In genomic region chr5:23531541-23532096, GRCm38 (mm10) we compare ENCODE assay signal across 23 mouse cellular contexts.
A peak's percentile ranks its signal among the peaks of the same experiment; 100 is the strongest.
DNase-seq lines count a peak whose midpoint lies in the region; TF ChIP-seq lines count a peak whose summit lies in the region.
"Had no signal": no experiment of that assay in that cellular context is flagged by ENCODE, and none has a peak within 500 bp of the region (broad histone marks: within the 10 kb centered on the region; RNA-seq: fewer than 3 reads in every experiment).

No protein-coding gene starts in this region.

- TF ChIP-seq POLR2A in cortical plate, adult 2 months (IDR thresholded peaks at IDR 0.05; ENCODE audit: extremely low read depth, insufficient read depth, low read length): peak; percentile 51; the same call in 1 of the 2 replicates

- no peak overlapping the region for H3K4me3 ChIP-seq in cortical plate, adult 2 months (ENCODE audit: insufficient read depth, low read length)
- H3K4me3 ChIP-seq: forebrain, embryonic 10.5 days; heart, embryonic 12.5 days; heart, embryonic 15.5 days; hindbrain, embryonic 10.5 days; hindbrain, embryonic 13.5 days; intestine, embryonic 15.5 days had no signal

- peaks cover 13% of the 10 kb centered on the region for H3K4me1 ChIP-seq in cortical plate, adult 2 months (ENCODE audit: control insufficient read depth, insufficient read depth, low read length)
- H3K4me1 ChIP-seq: forebrain, embryonic 10.5 days; heart, embryonic 15.5 days; hindbrain, embryonic 13.5 days; intestine, embryonic 15.5 days had no signal

- DNase-seq in heart, adult 11 months: peak; percentile 37
- no peak for DNase-seq in heart, adult 9 months (ENCODE audit: low spot score in 2 of 2)
- DNase-seq in right cerebral cortex, adult 18-20 months: peak; percentile 46
- no peak for DNase-seq in right cerebral cortex, postnatal 4 days
- DNase-seq in telencephalon, adult 2 months (ENCODE audit: low read depth, low spot score): peak; percentile 82
- DNase-seq in urinary bladder, adult 2 months (ENCODE audit: low spot score): no peak
- DNase-seq: adrenal gland, adult 2 months; adrenal gland, postnatal 14 days; cerebellum, adult 11-12 months; cerebellum, adult 8-10 months; cerebellum, postnatal 10 days; cerebellum, postnatal 36 days; forebrain, postnatal 0 days; gastrocnemius, postnatal 25 days; heart, postnatal 10 days; heart, postnatal 36 days had no signal

- peak overlapping the region; percentile 75 for H3K27ac ChIP-seq in cortical plate, adult 2 months (ENCODE audit: insufficient read depth, low read length)
- H3K27ac ChIP-seq: forebrain, embryonic 10.5 days; heart, embryonic 15.5 days; hindbrain, embryonic 10.5 days; hindbrain, embryonic 13.5 days; intestine, embryonic 15.5 days had no signal

- TF ChIP-seq CTCF in cortical plate, adult 2 months (IDR thresholded peaks at IDR 0.05; ENCODE audit: extremely low read depth, insufficient read depth, low read length): no peak

Comparison
In these comparisons a context has a peak if more than half of its experiments do, and no peak if none do; other contexts are left out.
1. DNase-seq: peak in heart, adult 11 months (single experiment), right cerebral cortex, adult 18-20 months (single experiment) and telencephalon, adult 2 months (single experiment); none in heart, adult 9 months (0 of 2), right cerebral cortex, postnatal 4 days (single experiment) and urinary bladder, adult 2 months (single experiment).